Mouse (Mus musculus) sigmoid colon, adult 10 weeks (tissue): Measurements from ENCODE around the gene Olfr675. TPM values are rescaled to one million over a fixed set of nuclear protein-coding genes. Genes with fewer than 3 reads are reported as not detected.

Experiments used
- polyA plus RNA-seq: library from polyadenylated mRNA; stranded (reverse); fragments of 350-450 nt; fragmentation: Illumina TruSeq; extraction: RNeasy Lipid Tissue Mini Kit (QIAGEN cat#74804); gene quantifications from one replicate; pipeline ENCODE4 v1.2.3, GENCODE M21; 2014; ENCODE audit warnings: low read depth, low replicate concordance

Gene Olfr675
- polyA plus RNA-seq = not detected

GRCm38 (mm10) chr7:105028360-105028759 is at the start of gene Olfr675:
Gene Olfr675 (minus strand): TSS chr7:105028460.

GRCm38 (mm10) chr7:105064175-105064574 is 35.9 kb upstream of the Olfr675 start, which contains the start of gene Olfr678:
Gene Olfr678 (plus strand): TSS chr7:105064475.

GRCm38 (mm10) chr7:105032398-105032797 is 4.1 kb upstream of the Olfr675 start, which contains the start of gene Olfr676:
Gene Olfr676 (plus strand): TSS chr7:105032698.

GRCm38 (mm10) chr7:105001929-105002328 is 26.3 kb downstream of the Olfr675 start, which contains the start of gene Olfr672:
Gene Olfr672 (minus strand): TSS chr7:105002029.

GRCm38 (mm10) chr7:104979026-104979425 is 49.2 kb downstream of the Olfr675 start, which contains the start of gene Olfr671:
Gene Olfr671 (minus strand): TSS chr7:104979126.

Other genes starting within 250 kb of the Olfr675 start
- not detected for gene Usp17lb, start 185.9 kb downstream of the Olfr675 start, polyA plus RNA-seq
- not detected for gene Usp17la, start 171.5 kb downstream of the Olfr675 start, polyA plus RNA-seq
- not detected for gene Olfr665, start 150.4 kb downstream of the Olfr675 start, polyA plus RNA-seq
- not detected for gene Olfr666, start 132.5 kb downstream of the Olfr675 start, polyA plus RNA-seq
- not detected for gene Olfr667, start 107.0 kb downstream of the Olfr675 start, polyA plus RNA-seq
- gene Olfr668, start 100.4 kb downstream of the Olfr675 start, polyA plus RNA-seq = not detected
- not detected for gene Olfr669, start 94.2 kb downstream of the Olfr675 start, polyA plus RNA-seq
- not detected for gene Olfr670, start 65.8 kb downstream of the Olfr675 start, polyA plus RNA-seq
- not detected for gene Olfr671, start 49.3 kb downstream of the Olfr675 start, polyA plus RNA-seq
- gene Olfr672, start 26.4 kb downstream of the Olfr675 start, polyA plus RNA-seq = not detected
- not detected for gene Olfr676, start 4.2 kb upstream of the Olfr675 start, polyA plus RNA-seq
- not detected for gene Olfr677, start 22.9 kb upstream of the Olfr675 start, polyA plus RNA-seq
- not detected for gene Olfr678, start 36.0 kb upstream of the Olfr675 start, polyA plus RNA-seq
- not detected for gene Olfr679, start 52.7 kb upstream of the Olfr675 start, polyA plus RNA-seq
- gene Olfr680-ps1, start 64.4 kb upstream of the Olfr675 start, polyA plus RNA-seq = not detected
- gene Olfr681, start 88.4 kb upstream of the Olfr675 start, polyA plus RNA-seq = not detected
- gene Olfr683, start 118.6 kb upstream of the Olfr675 start, polyA plus RNA-seq = not detected
- not detected for gene Olfr684, start 135.2 kb upstream of the Olfr675 start, polyA plus RNA-seq
- gene Olfr685, start 157.6 kb upstream of the Olfr675 start, polyA plus RNA-seq = not detected
- gene Olfr686, start 179.0 kb upstream of the Olfr675 start, polyA plus RNA-seq = not detected